Mouse (Mus musculus) retina, postnatal 7 days (tissue): Measurements from ENCODE around the gene Kmt2d.
A peak's percentile ranks its signal among the peaks of the same experiment; 100 is the strongest.
"Not testable (repeated sequence)": the region's sequence is repeated elsewhere in the genome, so short reads cannot be mapped to it uniquely, and the experiment has no call there.

Source experiments
- DNase-seq: peaks from one replicate; pipeline ENCODE4 v3.0.0-alpha.2; 2012; ENCODE audit warnings: low read depth, low spot score

The Kmt2d gene

GRCm38 (mm10) chr15:98832161-98833058 is 38.6 kb downstream of the Kmt2d start:
- no peak for DNase-seq

- no peak for DNase-seq
Observed at GRCm38 (mm10) chr15:98831684-98832035, 39.3 kb downstream of the Kmt2d start.

GRCm38 (mm10) chr15:98830736-98831683 is 40.0 kb downstream of the Kmt2d start, which contains the start of gene Prkag1:
Prkag1 (minus strand) TSS chr15:98831521.
- DNase-seq: peak; percentile 84

GRCm38 (mm10) chr15:98827611-98828011 is 43.4 kb downstream of the Kmt2d start:
- DNase-seq: no peak

- no peak for DNase-seq
Observed at GRCm38 (mm10) chr15:98823434-98823833, 47.6 kb downstream of the Kmt2d start.

GRCm38 (mm10) chr15:98822147-98822546 is 48.9 kb downstream of the Kmt2d start:
- DNase-seq: no peak

- DNase-seq: no peak
Observed at GRCm38 (mm10) chr15:98821403-98821802, 49.6 kb downstream of the Kmt2d start.

GRCm38 (mm10) chr15:98820937-98821336 is 50.1 kb downstream of the Kmt2d start:
- no peak for DNase-seq

- DNase-seq: no peak
Observed at GRCm38 (mm10) chr15:98818171-98818570, 52.8 kb downstream of the Kmt2d start.

GRCm38 (mm10) chr15:98812741-98813424 is 58.1 kb downstream of the Kmt2d start:
- no peak for DNase-seq

GRCm38 (mm10) chr15:98810212-98810611 is 60.8 kb downstream of the Kmt2d start:
- DNase-seq: not testable (repeated sequence)

- no peak for DNase-seq
Observed at GRCm38 (mm10) chr15:98809390-98809789, 61.6 kb downstream of the Kmt2d start, which contains the start of gene Ddn. Ddn (minus strand) TSS chr15:98809490.

GRCm38 (mm10) chr15:98808651-98809134 is 62.3 kb downstream of the Kmt2d start:
- DNase-seq: no peak

- no peak for DNase-seq
Observed at GRCm38 (mm10) chr15:98807895-98808650, 62.9 kb downstream of the Kmt2d start.

- DNase-seq: no peak
Observed at GRCm38 (mm10) chr15:98806809-98807770, 63.9 kb downstream of the Kmt2d start.

- no peak for DNase-seq
Observed at GRCm38 (mm10) chr15:98806071-98806808, 64.8 kb downstream of the Kmt2d start.

GRCm38 (mm10) chr15:98805324-98806040 is 65.5 kb downstream of the Kmt2d start:
- peak; percentile 54 for DNase-seq

GRCm38 (mm10) chr15:98804054-98804453 is 67.0 kb downstream of the Kmt2d start:
- no peak for DNase-seq
